Mouse (Mus musculus) E14TG2a.4 (cell line): ENCODE measurements around the gene Dab2ip.

Source experiments
- CTCF ChIP-seq: conservative IDR thresholded peaks from 2 replicates; pipeline ENCODE4 v1.5.1; 2014; ENCODE audit warnings: low read length
- NANOG ChIP-seq: IDR thresholded peaks from 2 replicates; pipeline ENCODE4 v1.6.1; 2014; ENCODE audit warnings: borderline replicate concordance, low read length, mixed read lengths
- POU5F1 ChIP-seq: IDR thresholded peaks from 2 replicates; pipeline ENCODE4 v1.6.1; 2014; ENCODE audit warnings: low read length, borderline replicate concordance

DNA sequence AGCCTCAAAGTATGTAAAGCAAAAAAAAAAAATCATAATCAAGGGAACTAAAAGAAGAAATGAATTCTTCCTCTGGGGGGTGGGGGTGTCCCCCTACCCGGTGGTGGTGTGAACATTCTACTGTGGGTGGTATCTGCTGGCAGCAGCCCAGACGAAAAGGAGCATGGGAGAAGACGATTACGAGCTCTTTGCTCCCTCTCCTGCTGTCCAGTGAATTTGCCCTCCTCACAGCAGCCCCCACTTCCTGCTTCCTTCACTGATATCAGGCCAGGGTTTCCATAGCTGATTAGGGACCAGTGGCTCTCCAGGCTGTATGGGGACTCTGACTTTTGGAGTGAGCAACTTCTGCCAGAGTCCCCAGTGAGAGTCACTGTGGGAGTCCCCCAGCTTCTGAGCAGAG is 17.3 kb upstream of the Dab2ip start:
- TF ChIP-seq CTCF = no peak
- TF ChIP-seq POU5F1 = no peak
- no peak for TF ChIP-seq NANOG
